Mouse (Mus musculus) erythroblast, embryonic 14.5 days (primary cell): ENCODE results near the gene Mras.

Source experiments
- GATA1 ChIP-seq: IDR thresholded peaks from 2 replicates; pipeline ENCODE4 v1.6.1; 2012; ENCODE audit warnings: low read length, inconsistent platforms, mixed read lengths
- TAL1 ChIP-seq: IDR thresholded peaks from 3 replicates; pipeline ENCODE4 v1.6.1; 2012; ENCODE audit warnings: low read length, inconsistent platforms, mixed read lengths

GRCm38 (mm10) chr9:99458529-99459208, 21.5 kb upstream of the Mras start:
- TF ChIP-seq TAL1 = no peak
- TF ChIP-seq GATA1 = no peak
